Mouse (Mus musculus) skeletal muscle tissue, adult 2 months (tissue): Measurements from ENCODE around the gene Cnr1.

Experiments used
- DNase-seq: peaks from one replicate; pipeline ENCODE4 v3.0.0-alpha.2; 2012; ENCODE audit warnings: low read depth, low spot score

Gene Cnr1

GRCm38 (mm10) chr4:33931347-33931746, 7.0 kb downstream of the Cnr1 start:
- DNase-seq: no peak

GRCm38 (mm10) chr4:33941557-33941956, 17.2 kb downstream of the Cnr1 start:
- DNase-seq: no peak

DNA sequence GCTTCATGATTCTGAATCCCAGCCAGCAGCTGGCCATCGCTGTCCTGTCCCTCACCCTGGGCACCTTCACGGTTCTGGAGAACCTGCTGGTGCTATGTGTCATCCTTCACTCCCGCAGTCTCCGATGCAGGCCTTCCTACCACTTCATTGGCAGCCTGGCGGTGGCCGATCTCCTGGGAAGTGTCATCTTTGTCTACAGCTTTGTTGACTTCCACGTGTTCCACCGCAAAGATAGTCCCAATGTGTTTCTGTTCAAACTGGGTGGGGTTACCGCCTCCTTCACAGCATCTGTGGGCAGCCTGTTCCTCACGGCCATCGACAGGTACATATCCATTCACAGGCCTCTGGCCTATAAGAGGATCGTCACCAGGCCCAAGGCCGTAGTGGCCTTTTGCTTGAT, 19.5 kb downstream of the Cnr1 start:
- no peak for DNase-seq

- no peak for DNase-seq
These were observed 21.3 kb downstream of the Cnr1 start for GRCm38 (mm10) chr4:33945742-33946141.

GRCm38 (mm10) chr4:33947584-33947983, 23.2 kb downstream of the Cnr1 start:
- DNase-seq: no peak

DNA sequence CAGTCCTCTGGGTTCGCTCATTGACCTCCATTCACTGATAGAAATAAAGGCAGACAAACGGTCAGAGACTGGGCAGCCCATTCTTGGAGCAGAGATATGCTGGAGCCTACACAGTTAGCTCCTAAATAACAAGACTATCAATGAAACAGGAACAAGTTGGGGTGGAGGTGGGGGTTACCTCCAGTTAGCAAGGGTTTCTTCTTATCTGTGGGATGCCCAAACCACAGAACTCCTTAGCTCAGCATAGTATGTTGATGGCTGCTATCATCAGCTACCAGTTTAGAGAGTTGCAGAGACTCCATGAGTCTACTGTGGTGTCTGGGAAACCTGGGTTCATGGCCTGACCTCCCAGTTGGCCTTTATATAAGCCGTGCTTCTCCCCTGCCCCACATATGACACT, 33.0 kb downstream of the Cnr1 start:
- no peak for DNase-seq

GRCm38 (mm10) chr4:33958515-33958914, 34.1 kb downstream of the Cnr1 start:
- no peak for DNase-seq

DNA sequence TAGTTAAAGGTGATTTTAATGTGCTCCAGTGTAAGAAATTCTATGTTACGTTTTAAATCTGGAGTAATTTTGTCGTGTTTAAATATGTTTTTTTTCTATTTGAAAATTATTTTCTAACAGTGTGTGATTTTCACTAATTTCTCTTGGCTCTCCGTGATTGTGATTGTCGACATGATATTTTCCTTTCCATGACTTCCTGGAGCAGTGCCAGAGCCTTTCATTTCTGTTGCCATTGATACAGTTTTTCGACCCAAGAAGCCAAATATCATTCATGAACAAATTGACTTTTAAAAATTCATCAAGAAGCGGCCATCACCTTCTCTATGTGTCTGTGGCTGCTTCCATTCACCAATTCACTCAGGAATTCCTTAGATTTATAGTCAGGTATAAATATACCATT, 35.4 kb downstream of the Cnr1 start:
- DNase-seq: no peak

DNA sequence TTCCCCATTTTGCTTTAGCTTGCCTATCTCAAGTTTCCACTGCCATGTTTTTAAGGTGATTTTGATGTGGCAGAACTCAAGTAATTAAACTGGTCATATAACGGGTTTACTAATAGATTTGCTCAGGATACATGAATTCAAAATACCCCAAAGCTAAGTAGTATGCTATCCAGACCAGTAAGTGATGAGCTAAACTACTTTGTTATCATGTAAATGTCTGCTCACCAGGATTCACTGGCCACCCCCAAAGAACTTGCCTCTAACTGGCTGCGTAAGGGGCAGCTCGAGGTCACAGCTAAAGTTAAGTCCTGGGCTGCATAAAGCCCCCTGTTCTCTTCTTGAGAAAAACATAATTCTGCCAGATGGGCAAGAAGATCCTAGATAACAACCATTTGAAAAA, 46.3 kb downstream of the Cnr1 start:
- DNase-seq: no peak

GRCm38 (mm10) chr4:33988466-33989089, 64.2 kb downstream of the Cnr1 start:
- no peak for DNase-seq

DNA sequence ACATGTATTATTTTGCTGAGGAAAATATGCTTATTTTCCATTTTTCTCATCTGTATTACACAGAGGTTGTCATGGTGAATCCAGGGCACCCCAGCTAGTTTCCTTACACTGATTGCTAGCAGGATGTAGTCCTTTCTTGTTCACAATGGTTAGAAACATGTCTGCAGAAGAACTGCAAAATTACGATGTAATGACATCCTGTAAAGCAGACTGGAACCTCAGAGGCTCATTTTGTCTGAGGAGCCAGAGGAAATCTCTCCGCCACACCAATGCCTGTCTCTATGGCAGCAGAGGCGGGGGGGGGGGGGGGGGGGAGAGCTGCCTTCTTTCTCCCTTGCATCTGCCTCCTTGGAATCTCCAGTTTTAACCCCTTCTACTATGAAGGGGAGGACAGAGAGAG, 68.3 kb downstream of the Cnr1 start:
- no peak for DNase-seq

DNA sequence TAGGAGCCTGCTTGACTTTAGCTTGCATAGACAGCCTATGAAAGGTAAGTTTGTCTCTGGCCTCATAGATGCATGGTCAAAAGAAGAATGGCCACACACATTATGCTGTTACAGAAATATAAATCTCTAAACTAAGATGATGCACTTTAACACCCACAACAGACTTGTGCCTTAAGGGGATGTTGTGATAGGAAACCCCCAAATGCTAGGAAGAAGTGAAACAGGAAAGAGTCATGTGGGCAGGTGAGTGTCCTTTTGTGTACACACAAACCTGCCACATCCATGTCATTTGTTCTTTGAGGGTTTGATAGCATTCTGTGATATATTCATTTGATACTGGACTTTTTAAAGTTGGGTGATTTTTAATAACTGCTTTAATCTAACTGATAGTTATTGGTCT, 72.0 kb downstream of the Cnr1 start:
- no peak for DNase-seq
